Mouse (Mus musculus) forebrain, embryonic 13.5 days (tissue): ENCODE results near the gene Rpl18. TPM values are rescaled to one million over a fixed set of nuclear protein-coding genes. Genes with fewer than 3 reads are reported as not detected.
A peak's percentile ranks its signal among the peaks of the same experiment; 100 is the strongest.

Experiments
- ATAC-seq: fragments of 200-750 bp; cut with Nextera tagmentation; 2 replicates; pipeline ENCODE4 v1.8.0; 2017
- H3K27ac ChIP-seq: fragments of 300-500 bp; sonication (generic); 2 replicates; pipeline ENCODE4 v1.5.1; 2015; ENCODE audit warnings: inconsistent platforms, mild to moderate bottlenecking, moderate library complexity
- H3K27me3 ChIP-seq: fragments of 300-500 bp; sonication (generic); 2 replicates; pipeline ENCODE4 v1.6.1; 2015; ENCODE audit warnings: mild to moderate bottlenecking, inconsistent platforms
- H3K36me3 ChIP-seq: fragments of 300-500 bp; sonication (generic); 2 replicates; pipeline ENCODE4 v1.6.1; 2015; ENCODE audit warnings: mild to moderate bottlenecking, inconsistent platforms; ENCODE audit not compliant: poor library complexity, severe bottlenecking
- H3K4me1 ChIP-seq: fragments of 300-500 bp; sonication (generic); 2 replicates; pipeline ENCODE4 v1.6.1; 2015; ENCODE audit warnings: inconsistent platforms
- H3K4me2 ChIP-seq: fragments of 300-500 bp; sonication (generic); 2 replicates; pipeline ENCODE4 v1.6.1; 2015; ENCODE audit warnings: inconsistent platforms, mild to moderate bottlenecking, moderate library complexity
- H3K4me3 ChIP-seq: fragments of 300-500 bp; sonication (generic); 2 replicates; pipeline ENCODE4 v1.5.1; 2015; ENCODE audit warnings: mild to moderate bottlenecking, inconsistent platforms
- H3K9ac ChIP-seq: fragments of 300-500 bp; sonication (generic); 2 replicates; pipeline ENCODE4 v1.6.1; 2015; ENCODE audit warnings: mild to moderate bottlenecking, inconsistent platforms
- H3K9me3 ChIP-seq: fragments of 300-500 bp; sonication (generic); replicated peaks from 2 replicates; pipeline ENCODE4 v1.6.1; 2016; ENCODE audit warnings: inconsistent platforms
- WGBS: fragments of 180-500 bp; shearing (Covaris S2); methylation state at CpG from one replicate; pipeline ENCODE4 v1.1.7; 2015; 5-methylcytosine and 5-hydroxymethylcytosine counted together
- polyA plus RNA-seq: library from polyadenylated mRNA; unstranded; fragments of >200 nt; fragmentation: Nextera tagmentation; extraction: Ambion mirVana; gene quantifications from 2 replicates; pipeline ENCODE4 v1.2.1, GENCODE M21; 2015

Gene Rpl18
- polyA plus RNA-seq, 1 experiment from 2014 or later: 823 TPM

DNA sequence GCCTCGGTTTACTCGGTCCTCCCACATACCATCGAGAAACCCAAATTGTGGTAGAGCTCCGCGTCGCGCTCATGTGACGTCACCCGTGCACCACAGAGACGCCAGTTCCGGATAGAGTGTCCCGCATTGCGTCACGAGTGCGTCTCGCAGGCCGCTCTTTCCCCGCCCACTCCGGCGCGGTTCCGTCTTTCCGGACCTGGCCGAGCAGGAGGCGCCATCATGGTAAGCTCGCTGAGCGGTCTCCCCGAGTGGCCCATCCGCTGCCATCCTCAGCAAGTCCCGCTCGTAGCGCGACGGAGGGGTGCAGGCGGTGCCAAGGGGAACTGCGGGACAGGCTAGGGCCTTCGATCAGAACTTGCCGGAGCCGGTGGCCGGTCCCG lies 2.7 kb downstream of the Rpl18 start, which contains the start of gene Sphk2:
TSS of gene Sphk2 (minus strand) at position 85 of the 380 bp plus-strand sequence.
- Histone ChIP-seq H3K27me3 (no peaks in the 10 kb centered on the region), H3K27ac (peak within 1 kb of the TSS; percentile 90), H3K36me3 (peaks cover 46% of the 10 kb centered on the region), H3K4me1 (peaks cover 49% of the 10 kb centered on the region), H3K9me3 (no peaks in the 10 kb centered on the region), H3K9ac (peak within 1 kb of the TSS; percentile 98), H3K4me2 (peak within 1 kb of the TSS; percentile 96), H3K4me3 (peak within 1 kb of the TSS; percentile 93)
- peak; percentile 77 for ATAC-seq
- WGBS: 0% methylated on average over 41 of the region's 41 CpGs

DNA sequence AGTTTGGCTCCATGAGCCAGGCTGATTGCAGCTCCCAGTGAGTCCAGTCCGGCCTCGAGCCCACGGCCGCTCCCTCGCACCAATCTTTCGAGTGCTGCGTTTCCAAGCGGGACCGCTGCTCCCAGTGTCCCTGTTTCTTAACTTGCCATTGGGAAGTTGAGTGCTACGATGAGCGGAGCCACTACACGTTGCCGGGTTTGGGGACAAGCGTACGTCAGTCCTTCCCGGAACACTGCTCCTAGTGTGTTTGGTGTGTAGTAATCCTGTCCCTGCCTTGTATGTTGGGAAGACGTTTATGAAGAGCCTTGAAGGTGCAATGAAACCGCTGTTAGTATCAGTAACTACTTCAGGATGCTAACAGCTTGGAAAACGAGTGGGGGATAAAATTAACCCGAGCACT lies 3.1 kb downstream of the Rpl18 start:
- ATAC-seq: peak; percentile 3; the same call in 1 of the 2 replicates
- H3K27ac ChIP-seq: peak overlapping the region; percentile 90
- peak overlapping the region; percentile 96 for H3K4me2 ChIP-seq
- peak overlapping the region; percentile 93 for H3K4me3 ChIP-seq
- H3K4me1 ChIP-seq: peaks cover 49% of the 10 kb centered on the region
- H3K9ac ChIP-seq: peak overlapping the region; percentile 98
- no peaks in the 10 kb centered on the region for H3K27me3 ChIP-seq
- H3K36me3 ChIP-seq: peaks cover 46% of the 10 kb centered on the region
- no peaks in the 10 kb centered on the region for H3K9me3 ChIP-seq
- under 1% methylated on average over 20 of the region's 20 CpGs for WGBS

DNA sequence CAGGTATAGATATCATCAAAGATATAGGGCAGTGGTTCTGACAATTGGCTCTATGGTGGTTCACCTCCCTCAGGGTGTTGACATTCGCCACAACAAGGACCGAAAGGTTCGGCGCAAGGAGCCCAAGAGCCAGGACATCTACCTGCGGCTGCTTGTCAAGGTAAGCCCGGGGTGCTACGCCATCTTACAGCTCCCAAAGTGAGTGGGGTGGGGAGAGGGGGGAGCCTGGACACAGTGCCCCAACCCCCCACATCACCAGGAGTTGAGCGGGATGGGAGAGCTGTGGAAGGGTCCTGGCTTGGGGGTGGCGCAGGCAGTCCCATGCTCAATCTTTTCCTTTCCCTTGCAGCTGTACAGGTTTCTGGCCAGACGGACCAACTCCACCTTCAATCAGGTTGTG lies 3.9 kb downstream of the Rpl18 start:
- peak overlapping the region; percentile 96 for H3K4me2 ChIP-seq
- no peak overlapping the region for H3K27ac ChIP-seq
- H3K36me3 ChIP-seq: peaks cover 52% of the 10 kb centered on the region
- WGBS: 80% methylated on average over 10 of the region's 10 CpGs
- no peak for ATAC-seq
- no peaks in the 10 kb centered on the region for H3K9me3 ChIP-seq
- no peaks in the 10 kb centered on the region for H3K27me3 ChIP-seq
- peaks cover 47% of the 10 kb centered on the region for H3K4me1 ChIP-seq
- H3K4me3 ChIP-seq: peak overlapping the region; percentile 93
- H3K9ac ChIP-seq: peak overlapping the region; percentile 98

DNA sequence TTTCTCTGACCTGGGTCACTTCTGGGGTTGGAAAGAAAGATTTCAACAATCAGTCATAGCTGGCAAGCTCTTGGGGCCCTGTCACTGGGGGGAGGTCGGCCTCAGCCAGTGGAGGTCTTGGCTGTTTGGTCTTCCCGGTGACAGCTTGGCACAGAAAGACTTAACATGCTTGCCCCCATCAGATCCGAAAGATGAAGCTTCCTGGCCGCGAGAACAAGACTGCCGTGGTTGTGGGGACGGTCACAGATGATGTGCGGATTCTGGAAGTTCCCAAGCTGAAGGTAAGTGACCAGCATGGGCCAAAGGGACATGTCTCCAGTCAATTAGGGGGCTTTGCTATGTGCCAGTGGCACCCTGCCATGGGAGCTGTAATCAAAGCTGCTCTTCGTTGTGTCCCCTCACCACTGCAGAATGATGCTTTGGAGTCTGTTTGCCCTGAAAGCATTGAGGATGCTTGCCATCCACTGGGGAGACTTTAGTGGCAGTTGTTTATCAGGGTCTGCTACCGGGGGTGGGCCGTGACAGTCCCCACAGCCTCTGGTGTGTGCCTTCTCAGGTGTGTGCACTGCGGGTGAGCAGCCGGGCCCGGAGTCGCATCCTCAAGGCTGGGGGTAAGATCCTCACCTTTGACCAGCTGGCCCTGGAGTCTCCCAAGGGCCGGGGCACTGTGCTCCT lies 4.6 kb downstream of the Rpl18 start:
- Histone ChIP-seq H3K36me3 (peaks cover 59% of the 10 kb centered on the region), H3K9ac (peak overlapping the region; percentile 98), H3K9me3 (no peaks in the 10 kb centered on the region), H3K4me3 (peak overlapping the region; percentile 93; the same call in 1 of the 2 replicates), H3K27me3 (no peaks in the 10 kb centered on the region), H3K27ac (no peak overlapping the region), H3K4me2 (peak overlapping the region; percentile 96), H3K4me1 (peaks cover 40% of the 10 kb centered on the region)
- 92% methylated on average over 16 of the region's 16 CpGs for WGBS
- ATAC-seq: no peak

DNA sequence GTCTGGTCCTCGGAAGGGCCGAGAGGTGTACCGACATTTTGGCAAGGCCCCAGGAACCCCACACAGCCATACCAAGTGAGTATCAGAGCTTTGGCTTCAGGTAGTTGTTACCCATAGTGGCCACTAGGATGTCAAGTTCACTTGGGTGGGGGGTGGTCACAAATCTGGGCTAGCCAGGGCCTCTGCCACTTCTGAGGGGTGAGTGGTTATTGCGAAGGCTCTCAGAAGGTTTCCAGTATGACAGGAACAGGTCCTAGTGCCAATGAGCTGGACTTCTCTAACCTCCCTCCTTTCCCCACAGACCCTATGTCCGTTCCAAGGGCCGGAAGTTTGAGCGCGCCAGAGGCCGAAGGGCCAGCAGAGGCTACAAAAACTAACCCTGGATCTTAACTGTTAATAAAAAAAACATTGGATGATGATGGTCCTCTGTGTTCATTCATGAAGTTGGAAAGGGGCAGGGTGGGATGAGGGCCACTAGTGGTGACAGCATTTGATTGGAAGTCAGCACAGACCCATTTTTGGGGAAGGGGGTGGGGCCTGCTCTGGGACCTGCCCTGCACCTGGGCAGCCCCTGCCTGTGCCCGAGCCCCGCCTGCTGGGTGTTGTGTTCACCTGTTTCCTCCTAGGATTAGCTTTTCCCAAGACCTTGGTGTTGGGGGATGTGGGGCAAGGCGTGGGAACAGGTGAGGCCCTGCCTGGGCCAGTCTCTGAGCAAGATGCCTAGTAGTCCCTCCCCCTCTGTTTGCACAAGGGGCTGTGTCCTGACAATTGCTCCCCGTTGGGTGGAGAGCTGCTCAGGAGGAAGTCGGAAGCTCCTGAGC lies 5.4 kb downstream of the Rpl18 start, which contains the start of gene Fam83e:
TSS of gene Fam83e (plus strand) at position 800 of the 821 bp plus-strand sequence.
- Histone ChIP-seq H3K27ac (peak within 1 kb of the TSS; percentile 6; the same call in 1 of the 2 replicates), H3K9me3 (no peaks in the 10 kb centered on the region), H3K4me2 (no peak within 1 kb of the TSS), H3K27me3 (no peaks in the 10 kb centered on the region), H3K9ac (peak within 1 kb of the TSS; percentile 98; the same call in 1 of the 2 replicates), H3K36me3 (peaks cover 66% of the 10 kb centered on the region), H3K4me1 (peaks cover 37% of the 10 kb centered on the region), H3K4me3 (no peak within 1 kb of the TSS)
- ATAC-seq: no peak
- WGBS: 85% methylated on average over 14 of the region's 14 CpGs

DNA sequence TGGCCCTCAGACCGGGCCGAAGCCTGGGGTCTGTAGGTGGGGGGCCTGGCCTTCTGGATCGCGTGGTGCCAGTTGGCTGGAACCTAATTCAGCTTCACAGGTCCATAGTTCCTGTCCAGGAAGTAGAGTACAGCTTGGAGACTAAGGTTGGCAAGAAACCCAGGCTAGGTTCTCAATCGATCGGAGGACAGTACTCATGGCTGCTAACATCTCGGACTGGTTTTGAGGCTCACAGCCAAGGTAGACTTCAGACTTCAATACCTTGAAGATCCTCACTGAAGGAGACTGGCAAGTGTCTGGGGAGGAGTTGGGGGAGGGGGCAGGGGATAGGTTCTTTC lies 5.9 kb downstream of the Rpl18 start:
- H3K36me3 ChIP-seq: peaks cover 72% of the 10 kb centered on the region
- 84% methylated on average over 7 of the region's 7 CpGs for WGBS

DNA sequence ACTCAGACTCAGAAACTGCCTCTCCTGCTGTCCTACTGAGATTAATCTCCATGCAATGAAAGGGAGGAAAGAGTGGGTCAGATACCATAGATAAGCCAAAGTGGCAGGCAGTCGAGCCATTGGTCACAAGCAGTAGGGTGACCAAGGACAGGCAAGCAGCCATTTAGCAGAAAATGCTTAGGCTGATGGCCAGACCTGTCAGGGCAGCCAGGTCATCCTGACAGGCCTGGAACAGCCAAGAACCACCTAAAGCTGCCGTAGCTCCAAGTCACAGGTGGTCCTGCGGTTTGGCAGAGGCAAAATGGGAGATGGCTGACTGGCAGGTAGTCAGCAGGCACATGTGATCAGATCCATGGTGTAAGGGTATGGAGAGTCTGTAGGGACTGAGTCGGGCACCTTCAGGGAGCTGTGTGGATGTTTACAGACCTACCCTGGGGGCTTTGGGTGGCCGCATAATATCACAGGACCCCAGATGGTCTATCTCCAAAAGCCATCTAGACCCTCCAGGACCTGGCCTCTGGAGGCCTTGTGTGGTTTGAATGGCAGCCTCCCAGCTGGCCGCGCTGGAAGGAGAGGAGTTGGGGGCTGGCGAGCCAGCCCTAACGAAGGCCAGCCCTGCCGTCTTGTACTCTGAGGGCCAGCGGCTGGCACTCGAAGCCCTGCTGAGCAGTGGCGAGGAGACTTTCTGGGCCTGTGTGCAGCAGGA lies 6.5 kb downstream of the Rpl18 start:
- Histone ChIP-seq H3K9me3 (no peaks in the 10 kb centered on the region), H3K4me3 (no peak overlapping the region), H3K36me3 (peaks cover 78% of the 10 kb centered on the region), H3K4me1 (peaks cover 25% of the 10 kb centered on the region), H3K27me3 (no peaks in the 10 kb centered on the region), H3K4me2 (no peak overlapping the region), H3K9ac (no peak overlapping the region), H3K27ac (no peak overlapping the region)
- no peak for ATAC-seq
- WGBS: 71% methylated on average over 13 of the region's 13 CpGs

More for the DNA sequence above, 5.9 kb downstream of the Rpl18 start:
- H3K9me3 ChIP-seq: no peaks in the 10 kb centered on the region
- peak overlapping the region; percentile 6; the same call in 1 of the 2 replicates for H3K27ac ChIP-seq
- no peak for ATAC-seq
- no peak overlapping the region for H3K4me2 ChIP-seq
- H3K4me3 ChIP-seq: no peak overlapping the region
- no peak overlapping the region; the same call in 1 of the 2 replicates for H3K9ac ChIP-seq
- H3K4me1 ChIP-seq: peaks cover 31% of the 10 kb centered on the region
- no peaks in the 10 kb centered on the region for H3K27me3 ChIP-seq

DNA sequence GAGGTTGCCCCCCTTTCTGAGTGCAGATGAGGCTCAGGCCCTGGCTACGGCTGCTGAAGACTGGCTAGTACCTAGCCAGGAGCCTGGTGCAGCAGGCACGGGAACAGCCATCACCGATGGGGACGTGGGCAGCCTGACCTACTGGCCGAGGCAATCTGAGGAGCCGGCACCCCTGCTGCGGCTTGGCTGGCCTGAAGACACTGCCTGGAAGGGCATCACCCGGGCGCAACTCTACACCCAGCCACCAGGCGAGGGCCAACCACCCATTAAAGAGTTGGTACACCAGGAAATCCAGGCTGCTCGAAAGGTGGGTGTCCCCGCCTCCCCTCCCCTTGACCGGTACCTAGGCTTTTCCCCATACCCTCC lies 7.1 kb downstream of the Rpl18 start:
- Histone ChIP-seq H3K27me3 (no peaks in the 10 kb centered on the region), H3K4me3 (no peak overlapping the region), H3K36me3 (peaks cover 83% of the 10 kb centered on the region), H3K4me1 (peaks cover 20% of the 10 kb centered on the region), H3K9ac (no peak overlapping the region), H3K4me2 (no peak overlapping the region), H3K9me3 (no peaks in the 10 kb centered on the region), H3K27ac (no peak overlapping the region)
- 77% methylated on average over 13 of the region's 13 CpGs for WGBS
- no peak for ATAC-seq

DNA sequence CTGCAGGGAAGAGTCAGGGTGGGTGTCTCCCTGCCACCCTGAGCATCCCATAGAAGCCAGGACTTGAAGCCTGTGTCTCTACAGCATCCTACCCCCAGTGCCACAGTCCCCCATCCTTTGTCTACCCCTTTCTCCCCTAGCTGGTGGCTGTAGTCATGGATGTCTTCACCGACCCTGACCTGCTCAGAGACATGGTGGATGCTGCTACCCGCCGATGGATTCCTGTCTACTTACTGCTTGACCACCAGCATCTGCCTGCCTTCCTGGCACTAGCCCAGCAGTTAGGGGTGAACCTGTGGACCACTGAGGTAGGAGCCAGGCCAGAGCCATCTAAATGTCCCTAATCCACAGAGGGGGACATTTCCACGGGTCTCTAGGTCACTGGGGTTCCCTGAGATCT lies 8.0 kb downstream of the Rpl18 start:
- Histone ChIP-seq H3K9me3 (no peaks in the 10 kb centered on the region), H3K4me3 (no peak overlapping the region), H3K9ac (0 out of 2 replicates have a peak overlapping the region, but pooled peaks have one; percentile 27), H3K4me2 (no peak overlapping the region), H3K27ac (no peak overlapping the region), H3K4me1 (peaks cover 20% of the 10 kb centered on the region), H3K36me3 (peaks cover 89% of the 10 kb centered on the region), H3K27me3 (no peaks in the 10 kb centered on the region)
- no peak for ATAC-seq
- 86% methylated on average over 4 of the region's 4 CpGs for WGBS

DNA sequence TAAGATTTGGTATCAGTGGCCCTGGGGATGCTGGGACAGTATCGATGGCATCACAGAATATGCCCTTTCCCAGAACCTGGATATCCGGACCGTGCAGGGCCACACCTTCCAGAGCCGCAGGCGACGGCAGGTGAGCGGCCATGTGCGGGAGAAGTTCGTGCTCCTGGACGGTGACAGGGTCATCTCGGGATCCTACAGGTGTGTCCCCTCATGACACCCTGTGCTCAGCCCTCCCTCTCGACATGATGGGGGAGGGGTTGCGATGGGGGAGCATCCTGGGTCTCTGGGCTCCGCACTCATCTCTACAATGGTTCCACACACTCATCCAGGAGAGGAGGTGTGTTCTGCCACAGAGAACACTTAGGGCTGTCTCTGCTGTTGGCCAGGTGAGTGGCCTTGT lies 8.5 kb downstream of the Rpl18 start:
- no peak overlapping the region for H3K9ac ChIP-seq
- 93% methylated on average over 14 of the region's 14 CpGs for WGBS
- no peaks in the 10 kb centered on the region for H3K9me3 ChIP-seq
- H3K27ac ChIP-seq: no peak overlapping the region
- no peak for ATAC-seq
- H3K27me3 ChIP-seq: no peaks in the 10 kb centered on the region
- no peak overlapping the region for H3K4me2 ChIP-seq
- peaks cover 16% of the 10 kb centered on the region for H3K4me1 ChIP-seq
- H3K36me3 ChIP-seq: peaks cover 90% of the 10 kb centered on the region
- no peak overlapping the region for H3K4me3 ChIP-seq

DNA sequence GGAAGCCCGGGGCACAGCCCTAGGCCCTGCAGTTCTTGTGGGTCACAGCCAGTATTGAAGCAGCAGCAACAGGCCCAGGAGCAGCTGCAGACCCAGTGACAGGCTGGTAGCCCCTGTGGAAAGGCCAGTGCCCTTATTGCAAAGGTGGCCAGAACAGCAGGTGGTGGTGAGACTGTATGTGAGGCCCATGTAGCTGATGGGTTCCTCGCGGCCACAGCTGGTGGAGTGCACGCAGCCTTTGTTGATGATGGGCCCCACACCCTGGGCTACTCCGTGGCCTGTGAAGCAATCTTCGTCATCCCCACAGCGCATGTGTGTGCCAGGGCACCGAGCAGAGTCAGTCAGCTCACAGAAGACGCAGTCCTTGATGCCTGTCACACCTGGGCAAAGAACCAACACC lies 9.9 kb downstream of the Rpl18 start:
- WGBS: 93% methylated on average over 9 of the region's 9 CpGs
- Histone ChIP-seq H3K4me2 (no peak overlapping the region), H3K36me3 (peaks cover 90% of the 10 kb centered on the region), H3K4me1 (0 out of 2 replicates have a peak, but pooled peaks cover 5% of the 10 kb centered on the region), H3K27ac (no peak overlapping the region), H3K4me3 (no peak overlapping the region), H3K9ac (no peak overlapping the region), H3K27me3 (no peaks in the 10 kb centered on the region), H3K9me3 (no peaks in the 10 kb centered on the region)
- ATAC-seq: no peak

DNA sequence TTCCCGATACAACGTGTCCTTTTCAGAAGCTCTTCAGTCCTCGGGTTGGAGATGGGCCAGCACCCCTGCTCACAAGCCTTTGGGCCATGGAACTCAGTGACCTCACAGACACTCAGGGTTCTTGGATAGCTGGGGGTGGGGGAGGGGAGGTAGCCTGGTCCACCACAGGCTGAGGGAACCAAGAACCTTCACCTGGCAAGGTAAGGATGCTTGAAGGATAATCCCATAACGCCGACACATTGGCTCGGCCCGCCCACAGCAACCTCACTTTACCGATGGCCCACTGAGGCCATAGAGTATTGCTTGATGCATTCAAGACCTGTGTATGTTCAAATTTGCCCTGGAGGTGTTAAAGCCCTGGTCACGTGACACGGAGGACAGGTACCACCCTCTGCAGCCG lies 10.5 kb downstream of the Rpl18 start, which contains the start of gene Spaca4:
TSS of gene Spaca4 (minus strand) at position 101 of the 400 bp plus-strand sequence.
- Histone ChIP-seq H3K27me3 (no peaks in the 10 kb centered on the region), H3K4me2 (no peak within 1 kb of the TSS), H3K9ac (no peak within 1 kb of the TSS; the same call in 1 of the 2 replicates), H3K9me3 (no peaks in the 10 kb centered on the region), H3K27ac (no peak within 1 kb of the TSS), H3K4me1 (0 out of 2 replicates have a peak, but pooled peaks cover 5% of the 10 kb centered on the region), H3K36me3 (peaks cover 86% of the 10 kb centered on the region), H3K4me3 (no peak within 1 kb of the TSS)
- no peak for ATAC-seq
- 94% methylated on average over 11 of the region's 11 CpGs for WGBS
